Mouse (Mus musculus) regulatory T cell (primary cell): ENCODE results near the gene She.

Experiments used
- in situ Hi-C: fragments of 300-600 bp; cut with MboI, MseI; formaldehyde crosslinking; loops from one replicate; pipeline ENCODE4 v1.15.1; 2025; ENCODE audit warnings: high pct_unique_total_duplicates

She gene

DNA sequence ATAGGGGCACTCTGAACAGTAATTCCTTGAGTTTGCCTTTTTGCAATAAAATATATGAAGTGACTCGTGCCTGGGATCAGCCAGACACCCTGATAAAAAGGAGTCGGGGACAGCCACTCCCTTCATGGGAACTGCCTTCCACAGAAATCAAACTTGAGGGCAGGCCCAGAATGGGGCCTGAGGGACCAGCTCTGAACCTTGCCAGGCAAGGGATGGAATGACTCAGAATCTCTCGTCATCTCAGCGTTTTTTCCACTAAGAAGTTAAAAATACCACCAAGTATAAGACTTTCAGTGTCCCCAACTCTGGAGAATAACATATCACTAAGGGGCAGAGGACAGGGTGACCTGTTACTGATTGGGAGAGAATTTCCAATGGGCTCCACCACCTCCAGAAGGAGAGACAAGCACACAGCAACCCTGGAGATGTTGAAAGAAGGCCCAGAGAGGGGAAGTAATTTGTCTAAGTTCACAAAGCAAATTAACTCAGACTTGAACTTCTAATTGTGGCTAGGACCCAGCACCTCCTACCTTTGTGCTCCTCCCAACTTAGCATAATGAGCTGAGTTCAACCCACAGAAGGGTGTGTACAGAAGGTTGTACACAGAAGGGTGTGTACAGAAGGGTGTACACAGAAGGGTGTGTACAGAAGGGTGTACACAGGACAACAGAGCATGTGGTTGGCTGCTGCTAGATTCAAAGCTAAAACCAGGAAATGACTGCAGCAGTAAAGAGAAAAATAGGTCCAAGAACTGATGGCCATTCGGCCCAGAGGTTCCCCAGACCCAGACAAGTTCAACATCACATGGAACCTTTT is 49.1 kb downstream of the She start:
- in situ Hi-C loops: no loop called here

GRCm38 (mm10) chr3:89882556-89883181 is 51.5 kb downstream of the She start:
- in situ Hi-C loops: no loop called here

DNA sequence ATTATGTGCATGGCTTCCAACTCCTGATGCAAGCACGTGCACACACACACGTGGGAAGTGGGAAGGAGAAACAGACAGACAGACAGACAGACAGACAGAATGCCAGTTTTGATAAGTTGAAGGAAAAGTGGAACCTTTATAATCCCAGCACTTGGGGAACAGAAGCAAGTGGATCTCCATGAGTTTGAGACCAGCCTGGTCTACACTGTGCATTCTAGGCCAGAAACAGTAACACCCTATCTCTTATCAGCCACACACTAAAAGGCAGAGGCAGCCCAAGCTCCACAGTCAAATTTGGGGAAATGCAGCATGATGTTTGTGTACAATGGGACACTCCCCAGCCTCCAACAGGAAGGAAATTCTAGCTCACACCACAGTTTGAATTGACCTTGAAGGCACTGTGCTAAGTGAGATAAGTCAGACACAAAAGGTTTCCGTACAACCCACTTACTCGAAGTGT is 52.4 kb downstream of the She start:
- in situ Hi-C loops: no loop called here

DNA sequence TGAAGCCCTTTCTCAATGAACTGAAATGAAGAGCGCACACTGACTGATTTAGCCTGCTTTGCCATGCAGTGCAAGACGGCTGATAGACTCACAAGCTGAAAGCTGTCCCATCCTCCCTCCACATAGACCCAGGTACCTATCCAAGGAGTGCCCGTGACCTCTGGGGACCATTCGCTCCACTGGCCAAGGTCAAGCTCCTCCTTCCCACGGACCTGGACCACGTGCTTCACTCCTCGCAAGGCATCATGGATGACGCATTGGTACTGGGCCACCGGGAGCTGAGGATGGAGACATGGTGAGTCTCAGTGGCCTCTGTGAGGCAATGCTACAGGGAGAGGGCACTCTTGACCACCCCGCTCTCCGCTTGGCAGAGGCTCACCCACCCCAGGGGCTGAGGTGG is 54.6 kb downstream of the She start:
- in situ Hi-C loops: no loop called here

DNA sequence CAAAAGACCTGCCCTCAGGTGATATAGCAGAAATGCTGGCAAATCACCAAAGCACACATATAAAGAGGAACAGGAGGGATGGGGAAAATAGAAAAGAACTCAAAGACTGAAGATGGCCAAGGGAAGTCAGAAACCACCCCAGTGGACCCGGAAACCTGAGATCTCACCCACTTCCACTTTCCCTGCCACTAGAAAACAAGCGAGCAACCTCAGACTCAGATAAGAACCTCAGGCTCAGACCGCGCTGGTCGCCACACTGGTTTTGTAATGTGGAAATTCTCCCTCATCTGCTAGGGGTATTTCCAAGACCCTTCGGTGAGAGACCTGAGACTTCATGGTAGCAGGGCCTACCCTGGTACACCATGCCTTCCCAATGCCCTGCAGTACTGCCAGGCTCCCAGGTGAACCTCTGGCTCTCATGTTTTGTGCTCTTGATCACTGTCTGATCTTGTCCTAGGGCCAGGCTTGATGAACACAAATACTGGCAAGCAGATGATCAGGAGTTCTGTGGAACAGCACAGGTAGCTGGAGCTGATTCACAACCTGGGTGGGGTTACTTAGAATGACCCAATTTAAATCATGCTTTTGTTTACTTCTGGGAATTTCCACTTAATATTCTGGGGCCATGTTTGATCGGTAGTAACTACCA is 56.5 kb downstream of the She start:
- in situ Hi-C loops: no loop called here

DNA sequence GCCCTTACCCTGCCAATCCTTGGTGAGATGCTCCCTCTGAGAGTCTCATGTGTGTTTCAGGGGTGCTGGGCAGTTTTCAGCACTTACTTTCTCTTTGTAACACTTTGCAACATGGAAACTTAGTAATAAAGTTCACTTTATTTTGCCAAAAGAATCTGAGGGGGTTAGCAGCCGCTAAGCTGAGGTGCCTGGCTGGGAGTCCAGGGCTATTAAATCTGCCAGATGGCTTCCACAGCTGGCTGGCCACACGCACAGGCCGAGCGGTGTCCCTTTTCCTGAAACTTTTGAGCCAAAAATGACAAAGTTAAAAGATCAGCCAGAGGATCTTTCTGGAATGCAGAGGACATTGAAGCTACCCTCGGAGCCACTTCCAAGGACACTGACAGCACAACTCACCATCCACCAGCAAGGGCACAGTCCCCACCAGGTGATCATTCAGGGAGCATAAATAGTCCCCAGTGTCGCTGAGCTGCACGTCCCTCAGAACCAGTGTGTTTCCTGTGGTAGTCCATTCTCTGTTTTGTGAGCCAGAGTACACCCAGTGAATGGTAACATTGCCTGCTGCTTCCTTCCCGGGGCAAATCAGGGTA is 58.8 kb downstream of the She start:
- in situ Hi-C loops: no loop called here

GRCm38 (mm10) chr3:89891696-89892095 is 60.5 kb downstream of the She start:
- in situ Hi-C loops: no loop called here

- in situ Hi-C loops: no loop called here
Observed at GRCm38 (mm10) chr3:89892517-89893106, 61.4 kb downstream of the She start.

DNA sequence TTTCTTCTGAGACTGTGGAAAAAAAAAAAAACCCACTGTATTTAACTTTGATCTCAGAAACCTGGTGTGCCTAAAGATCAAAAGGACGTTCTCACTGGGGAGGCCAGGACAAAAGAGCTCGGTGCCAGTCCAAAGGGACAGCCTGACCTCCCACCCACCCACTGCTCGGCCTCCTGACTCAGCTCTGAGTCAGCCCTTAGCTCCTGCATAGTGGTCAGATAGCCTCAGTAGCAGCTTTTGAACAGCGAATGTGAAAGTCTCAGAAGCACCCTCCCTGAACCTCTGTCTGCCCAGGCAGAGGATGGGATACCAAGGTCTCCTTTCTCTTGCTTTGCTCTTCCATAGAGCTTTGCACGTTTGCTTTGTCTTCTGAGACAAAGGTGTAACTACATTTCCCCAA is 65.4 kb downstream of the She start:
- in situ Hi-C loops: no loop called here

DNA sequence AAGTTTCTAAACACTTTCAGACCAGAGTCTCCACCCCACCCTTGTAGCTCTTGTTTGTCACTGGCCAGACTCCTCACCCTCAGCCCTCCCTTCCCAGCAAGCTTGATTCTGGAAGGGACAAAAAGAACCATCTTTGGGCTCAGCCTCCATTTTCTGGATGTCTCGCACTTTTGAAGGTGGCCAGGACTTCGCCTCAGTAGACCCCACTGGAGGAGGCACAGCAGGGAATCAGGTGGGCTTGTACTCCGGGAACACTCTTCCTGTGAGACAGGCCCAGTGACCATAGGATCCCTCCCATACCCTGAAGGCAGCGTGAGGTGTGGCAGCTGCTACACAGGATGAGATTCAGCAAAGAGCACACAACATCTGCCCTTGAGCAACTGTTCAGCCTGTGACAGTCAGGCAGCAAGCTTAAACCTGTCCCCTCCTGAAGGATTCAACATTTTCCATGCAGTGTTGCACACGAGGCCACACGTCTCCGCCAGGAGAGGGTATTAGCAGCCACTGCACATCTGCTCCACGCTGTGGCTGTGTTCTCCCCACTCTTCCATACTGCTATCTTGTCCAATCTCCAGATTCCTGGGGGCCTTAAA is 66.1 kb downstream of the She start:
- in situ Hi-C loops: no loop called here

DNA sequence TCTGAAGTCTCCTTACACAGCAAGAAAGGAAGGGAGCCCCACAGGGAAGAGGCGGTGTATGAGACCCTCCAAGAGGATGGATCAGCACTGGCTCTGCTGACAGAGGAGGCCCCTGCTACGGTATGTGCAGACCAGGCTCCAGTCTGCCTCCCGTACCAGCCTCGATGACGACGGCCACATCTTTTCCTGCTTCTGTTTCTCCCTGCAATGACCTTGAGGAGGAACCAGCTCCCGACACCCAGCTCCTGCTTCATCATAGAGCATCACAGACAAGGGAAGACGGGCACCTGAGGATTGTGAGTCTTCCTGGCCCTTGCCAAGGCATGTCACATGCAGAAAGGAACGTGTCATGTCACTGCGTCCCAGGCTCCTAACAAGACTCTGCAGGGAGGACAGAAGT is 66.8 kb downstream of the She start:
- in situ Hi-C loops: no loop called here

GRCm38 (mm10) chr3:89898870-89899510 is 67.8 kb downstream of the She start:
- in situ Hi-C loops: no loop called here

DNA sequence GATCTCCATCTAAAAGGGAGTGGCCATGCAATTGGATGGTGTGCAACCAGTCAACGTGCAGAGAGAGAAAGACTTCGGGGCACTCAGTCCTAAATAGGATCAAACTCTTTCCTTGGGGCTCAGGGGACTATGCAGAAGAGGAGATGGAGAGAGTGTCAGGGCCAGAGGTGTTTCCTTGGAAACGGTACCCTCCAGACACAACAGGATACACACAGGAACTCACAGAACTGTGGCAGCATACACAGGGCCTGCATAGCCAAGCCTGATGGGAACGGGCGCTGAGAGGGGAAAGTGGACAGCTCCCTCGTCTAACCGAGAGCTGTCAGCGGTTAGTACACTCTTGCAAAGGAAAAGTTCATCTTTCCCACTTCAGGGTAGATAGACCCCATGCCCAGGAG is 68.3 kb downstream of the She start:
- in situ Hi-C loops: no loop called here

GRCm38 (mm10) chr3:89907846-89908245 is 76.7 kb downstream of the She start:
- in situ Hi-C loops: loop anchor here (5.0 kb wide), 1 partner anchor 41 kb away; no protein-coding TSS in a partner anchor
